Comparison of ENCODE assay signal across 8 mouse cellular contexts in the genomic region with DNA sequence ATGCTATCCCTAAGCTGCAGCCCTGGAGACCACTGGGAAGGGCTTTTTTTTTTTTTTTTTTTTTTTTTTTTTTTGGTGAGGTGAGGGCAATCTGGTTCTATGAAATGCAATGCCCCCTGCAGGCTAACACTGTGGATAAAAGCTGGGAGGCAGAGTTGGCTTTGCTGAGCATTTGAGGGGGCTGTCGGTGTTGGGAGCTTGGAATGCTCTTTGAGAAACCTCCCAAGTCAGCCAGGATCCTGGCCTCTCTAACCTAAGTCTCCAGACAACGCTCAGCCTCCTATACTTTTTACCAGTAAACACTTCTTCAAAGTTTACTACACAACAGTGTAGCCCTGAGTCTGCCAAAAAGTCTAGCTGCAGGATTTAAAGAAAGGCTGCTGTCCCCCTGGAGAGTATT.
DNase-seq lines count a peak whose midpoint lies in the region; ATAC-seq and TF ChIP-seq lines count a peak whose summit lies in the region.

No protein-coding gene starts in this region.

- no peak overlapping the region for H3K9ac ChIP-seq in limb, embryonic 11.5 days (ENCODE audit: low read length)
- no peak overlapping the region for H3K9ac ChIP-seq in kidney, postnatal 0 days (ENCODE audit: low read depth, low read length)

- no peak for ATAC-seq in limb, embryonic 11.5 days (ENCODE audit: insufficient number of reproducible peaks, low FRiP score, low TSS enrichment, low read depth)
- no peak for ATAC-seq in kidney, postnatal 0 days (replicated peaks; ENCODE audit: low FRiP score, low read depth)

- WGBS in limb, embryonic 11.5 days: 4% methylated on average over 2 of the region's 2 CpGs
- 9% methylated on average over 2 of the region's 2 CpGs for WGBS in limb, embryonic 10.5 days
- WGBS in kidney, postnatal 0 days: 4% methylated on average over 2 of the region's 2 CpGs

- DNase-seq in limb, embryonic 11.5 days (ENCODE audit: low spot score): peak; percentile 34
- DNase-seq in limb, embryonic 10.5 days (ENCODE audit: low spot score): no peak
- peak; percentile 27 for DNase-seq in cerebellum, adult 8-10 months
- peak; percentile 50 for DNase-seq in heart, adult 8-10 months (ENCODE audit: low spot score)
- peak; percentile 73 for DNase-seq in kidney, postnatal 0 days (ENCODE audit: low spot score)
- DNase-seq in lung, postnatal 36 days: peak; percentile 55
- DNase-seq in testis, postnatal 10 days (ENCODE audit: low spot score): peak; percentile 49
- no peak for DNase-seq in ovary, postnatal 10 days (ENCODE audit: low spot score)

- no peak overlapping the region for H3K4me3 ChIP-seq in limb, embryonic 11.5 days (ENCODE audit: low read depth, low read length)
- no peak overlapping the region for H3K4me3 ChIP-seq in limb, embryonic 10.5 days
- peak overlapping the region; percentile 54 for H3K4me3 ChIP-seq in kidney, postnatal 0 days (replicated peaks; ENCODE audit: low read depth, low read length)

- no peak overlapping the region for H3K27ac ChIP-seq in limb, embryonic 11.5 days (replicated peaks; ENCODE audit: low read depth, low read length)
- H3K27ac ChIP-seq in limb, embryonic 10.5 days: no peak overlapping the region
- H3K27ac ChIP-seq in kidney, postnatal 0 days: no peak overlapping the region

- TF ChIP-seq CTCF in kidney, postnatal 0 days (IDR thresholded peaks at IDR 0.05; ENCODE audit: low read depth): peak; percentile 45

- no peaks in the 10 kb centered on the region for H3K9me3 ChIP-seq in limb, embryonic 11.5 days (ENCODE audit: control insufficient read depth, low read length)
- H3K9me3 ChIP-seq in limb, embryonic 10.5 days (replicated peaks): no peaks in the 10 kb centered on the region
- H3K9me3 ChIP-seq in kidney, postnatal 0 days (replicated peaks; ENCODE audit: low read length): no peaks in the 10 kb centered on the region

- H3K4me2 ChIP-seq in limb, embryonic 11.5 days (ENCODE audit: low read depth, severe bottlenecking): no peak overlapping the region
- H3K4me2 ChIP-seq in kidney, postnatal 0 days (ENCODE audit: low read length): peak overlapping the region; percentile 89

- H3K36me3 ChIP-seq in limb, embryonic 11.5 days (ENCODE audit: control insufficient read depth, insufficient read depth, low read length): no peaks in the 10 kb centered on the region
- no peaks in the 10 kb centered on the region for H3K36me3 ChIP-seq in limb, embryonic 10.5 days
- H3K36me3 ChIP-seq in kidney, postnatal 0 days (ENCODE audit: insufficient read depth, low read length): no peaks in the 10 kb centered on the region

- H3K4me1 ChIP-seq in limb, embryonic 11.5 days (ENCODE audit: control insufficient read depth, insufficient read depth, low read length): no peaks in the 10 kb centered on the region
- H3K4me1 ChIP-seq in limb, embryonic 10.5 days: peaks cover 9% of the 10 kb centered on the region
- H3K4me1 ChIP-seq in kidney, postnatal 0 days (replicated peaks; ENCODE audit: insufficient read depth, low read length): no peaks in the 10 kb centered on the region

- peaks cover 8% of the 10 kb centered on the region for H3K27me3 ChIP-seq in limb, embryonic 11.5 days (ENCODE audit: control insufficient read depth, insufficient read depth, low read length)
- peaks cover 29% of the 10 kb centered on the region for H3K27me3 ChIP-seq in limb, embryonic 10.5 days (ENCODE audit: low read depth, poor library complexity, severe bottlenecking)
- H3K27me3 ChIP-seq in kidney, postnatal 0 days (ENCODE audit: insufficient read depth, low read length): peaks cover 7% of the 10 kb centered on the region; the same call in 1 of the 2 replicates

Comparison
In these comparisons a context has a peak if more than half of its experiments do, and no peak if none do; other contexts are left out.
1. DNase-seq: peak in limb, embryonic 11.5 days (single experiment), cerebellum, adult 8-10 months (single experiment), heart, adult 8-10 months (single experiment), kidney, postnatal 0 days (single experiment), lung, postnatal 36 days (single experiment) and testis, postnatal 10 days (single experiment); none in limb, embryonic 10.5 days (single experiment) and ovary, postnatal 10 days (single experiment).